Mouse (Mus musculus) liver, adult 2 months (tissue): ENCODE data around the gene Baiap2l2.

Experiments
- CTCF ChIP-seq: fragments of 200-500 bp; IDR thresholded peaks from 2 replicates; pipeline ENCODE4 v1.5.1; 2011; ENCODE audit warnings: low read depth, low read length, control low read depth
- POLR2A ChIP-seq: fragments of 200-500 bp; IDR thresholded peaks from 2 replicates; pipeline ENCODE4 v1.6.1; 2011; ENCODE audit warnings: low read length, control low read depth; ENCODE audit not compliant: insufficient read depth; ENCODE audit errors: extremely low read depth

GRCm38 (mm10) chr15:79251781-79252491 lies 33.4 kb downstream of the Baiap2l2 start:
- TF ChIP-seq POLR2A = no peak
- no peak for TF ChIP-seq CTCF
